Mouse (Mus musculus): ENCODE results near the gene Ppp2r3c. TPM values are rescaled to one million over a fixed set of nuclear protein-coding genes. Genes with fewer than 3 reads are reported as not detected.
"Not testable (repeated sequence)": the region's sequence is repeated elsewhere in the genome, so short reads cannot be mapped to it uniquely, and the experiment has no call there.

Ppp2r3c gene
- polyA plus RNA-seq, 1 experiment from 2014 or later = 8.2 TPM

DNA sequence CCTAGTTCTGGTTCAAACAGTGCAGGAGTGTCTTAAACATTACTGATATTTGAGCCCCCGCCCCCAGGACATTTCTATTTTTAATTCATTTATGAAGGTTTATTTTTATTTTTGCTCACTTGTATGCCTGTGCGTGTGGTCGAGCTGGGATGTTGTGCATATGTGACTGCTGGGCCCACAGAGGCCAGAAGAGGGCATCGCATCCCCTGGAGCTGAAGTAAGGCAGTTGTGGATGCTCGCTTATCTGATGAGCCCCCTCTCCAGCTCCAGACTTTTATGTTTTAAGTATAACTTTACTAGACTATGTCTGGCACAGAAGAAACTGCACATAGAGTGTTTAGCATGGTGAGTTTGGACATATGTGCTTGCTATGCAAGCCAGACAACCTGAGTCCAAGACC, 11.1 kb upstream of the Ppp2r3c start:
- Histone ChIP-seq H3K36me3 (peaks cover 18% of the 10 kb centered on the region), H3K4me3 (replicated peaks) (no peak overlapping the region), H3K4me1 (replicated peaks) (no peaks in the 10 kb centered on the region), H3K27me3 (no peaks in the 10 kb centered on the region), H3K9me3 (replicated peaks) (no peaks in the 10 kb centered on the region), H3K9ac (no peak overlapping the region), H3K4me2 (no peak overlapping the region), H3K27ac (no peak overlapping the region)
- 71% methylated on average over 5 of the region's 5 CpGs for WGBS (ENCODE audit: insufficient replicate concordance)
- no peak for ATAC-seq (ENCODE audit: low read depth)
- no peak for DNase-seq

DNA sequence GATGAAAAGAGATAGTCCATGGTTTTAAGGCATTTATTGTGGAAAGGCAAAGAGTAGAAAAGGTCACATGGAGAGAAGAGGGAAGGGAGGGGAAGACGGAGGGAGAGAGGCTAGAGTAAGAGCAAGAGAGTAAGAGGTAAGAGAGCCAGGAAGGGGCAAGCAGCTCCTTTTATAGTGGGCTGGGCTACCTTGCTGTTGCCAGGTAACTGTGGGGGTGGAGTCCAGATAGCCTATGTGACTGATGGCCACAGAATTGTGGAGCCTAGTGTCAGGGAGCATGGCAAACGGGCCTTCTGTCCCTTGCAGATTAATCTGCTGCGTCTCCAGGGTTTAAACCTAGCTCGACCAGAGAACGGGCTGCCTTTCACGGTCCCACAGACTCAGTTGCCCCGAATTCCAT, 9.0 kb upstream of the Ppp2r3c start:
- ATAC-seq (ENCODE audit: low read depth) (no peak), DNase-seq (no peak)
- Histone ChIP-seq H3K4me3 (replicated peaks) (no peak overlapping the region), H3K4me2 (no peak overlapping the region), H3K9ac (no peak overlapping the region), H3K4me1 (replicated peaks) (no peaks in the 10 kb centered on the region), H3K27ac (no peak overlapping the region), H3K36me3 (peaks cover 18% of the 10 kb centered on the region), H3K27me3 (no peaks in the 10 kb centered on the region), H3K9me3 (replicated peaks) (no peaks in the 10 kb centered on the region)
- WGBS (ENCODE audit: insufficient replicate concordance) = 79% methylated on average over 7 of the region's 7 CpGs

DNA sequence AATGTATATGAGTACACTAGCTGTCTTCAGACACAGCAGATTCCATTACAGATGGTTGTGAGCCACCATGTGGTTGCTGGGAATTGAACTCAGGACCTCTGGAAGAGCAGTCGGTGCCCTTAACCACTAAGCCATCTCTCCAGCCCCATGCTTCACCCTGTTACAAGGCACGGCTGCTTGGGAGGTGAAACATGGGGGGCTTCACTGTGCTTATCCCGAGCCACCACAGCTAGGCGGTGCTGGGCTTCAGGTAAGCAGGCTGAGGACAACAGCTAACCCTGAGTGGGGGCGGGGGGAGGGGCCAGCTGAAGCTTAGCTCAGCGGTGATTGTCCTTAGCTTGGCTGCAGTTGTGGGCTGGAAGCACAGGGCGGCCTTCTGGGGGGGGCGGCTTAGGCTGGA, 6.7 kb upstream of the Ppp2r3c start:
- Histone ChIP-seq H3K36me3 (peaks cover 28% of the 10 kb centered on the region), H3K4me1 (replicated peaks) (0 out of 2 replicates have a peak, but pooled peaks cover 3% of the 10 kb centered on the region), H3K4me3 (replicated peaks) (no peak overlapping the region), H3K27ac (no peak overlapping the region), H3K27me3 (no peaks in the 10 kb centered on the region), H3K4me2 (no peak overlapping the region), H3K9me3 (replicated peaks) (no peaks in the 10 kb centered on the region), H3K9ac (no peak overlapping the region)
- ATAC-seq (ENCODE audit: low read depth) = no peak
- DNase-seq = no peak
- WGBS (ENCODE audit: insufficient replicate concordance) = 75% methylated on average over 8 of the region's 8 CpGs

DNA sequence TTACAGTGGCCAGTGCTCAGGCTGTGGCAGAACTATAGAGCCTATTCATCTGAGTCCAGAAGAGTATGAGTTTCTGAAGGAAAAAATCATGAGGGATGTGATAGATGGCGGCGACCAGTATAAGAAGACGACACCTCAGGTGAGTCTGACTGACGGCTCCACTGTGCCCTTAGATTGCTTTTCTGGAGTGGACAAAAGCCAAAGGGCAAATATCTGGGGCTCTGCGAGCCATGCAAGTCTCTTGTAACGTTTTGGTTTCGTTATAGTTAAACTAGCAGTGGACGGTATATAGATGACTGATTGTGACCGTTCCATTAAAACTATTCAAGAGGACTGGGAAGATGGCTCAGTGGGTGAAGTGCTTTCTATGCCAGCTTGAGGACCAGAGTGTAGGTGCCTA, 5.9 kb upstream of the Ppp2r3c start:
- H3K4me3 ChIP-seq (replicated peaks) = no peak overlapping the region
- H3K9ac ChIP-seq = no peak overlapping the region
- H3K27ac ChIP-seq = no peak overlapping the region
- no peak for ATAC-seq (ENCODE audit: low read depth)
- H3K36me3 ChIP-seq = peaks cover 28% of the 10 kb centered on the region
- 88% methylated on average over 9 of the region's 9 CpGs for WGBS (ENCODE audit: insufficient replicate concordance)
- no peak for DNase-seq
- no peak overlapping the region for H3K4me2 ChIP-seq
- no peaks in the 10 kb centered on the region for H3K27me3 ChIP-seq
- peaks cover 7% of the 10 kb centered on the region for H3K4me1 ChIP-seq (replicated peaks)
- no peaks in the 10 kb centered on the region for H3K9me3 ChIP-seq (replicated peaks)

DNA sequence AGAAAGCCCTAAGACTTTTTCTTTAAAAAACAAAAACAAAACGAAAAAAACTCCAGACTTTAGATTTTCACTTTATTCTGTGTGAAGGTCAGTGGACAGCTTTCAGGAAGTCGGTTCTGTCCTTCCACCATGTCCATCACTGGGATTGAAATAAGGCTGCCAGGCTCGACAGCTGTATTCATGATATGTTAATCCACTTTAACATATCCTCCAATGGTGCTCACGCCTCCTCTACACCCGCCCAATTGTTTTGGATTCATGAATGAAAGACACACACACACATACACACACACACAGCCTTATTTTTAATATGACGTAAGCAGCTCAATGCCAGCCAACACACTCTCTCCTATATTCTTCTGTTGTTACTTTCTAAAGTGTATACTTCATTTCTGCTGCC, 4.8 kb upstream of the Ppp2r3c start:
- Histone ChIP-seq H3K36me3 (peaks cover 28% of the 10 kb centered on the region), H3K9ac (no peak overlapping the region), H3K27ac (no peak overlapping the region), H3K4me2 (no peak overlapping the region), H3K9me3 (replicated peaks) (no peaks in the 10 kb centered on the region), H3K27me3 (no peaks in the 10 kb centered on the region), H3K4me1 (replicated peaks) (peaks cover 11% of the 10 kb centered on the region), H3K4me3 (replicated peaks) (no peak overlapping the region)
- WGBS (ENCODE audit: insufficient replicate concordance) = 71% methylated on average over 6 of the region's 6 CpGs
- no peak for DNase-seq
- ATAC-seq (ENCODE audit: low read depth) = no peak

DNA sequence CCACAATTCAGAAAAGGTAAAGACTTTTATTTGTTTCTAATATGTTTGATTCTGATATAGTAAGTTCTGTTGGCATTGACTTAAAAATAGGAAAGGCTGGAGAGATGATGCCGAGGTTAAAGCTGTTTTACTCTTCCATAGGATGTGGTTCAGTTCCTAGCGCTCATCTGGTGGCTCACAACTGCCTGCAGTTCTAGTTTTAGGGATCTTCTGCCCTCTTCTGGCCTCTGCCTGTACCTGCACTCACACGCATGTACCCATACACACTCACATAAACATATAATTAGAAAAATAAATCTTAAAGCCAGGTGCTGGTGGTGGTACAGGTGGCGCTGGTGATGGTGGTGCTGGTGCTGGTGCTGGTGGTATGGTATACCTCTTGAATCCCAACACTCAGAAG, 3.6 kb upstream of the Ppp2r3c start:
- no peak overlapping the region for H3K4me3 ChIP-seq (replicated peaks)
- no peak overlapping the region for H3K9ac ChIP-seq
- ATAC-seq (ENCODE audit: low read depth) (no peak), DNase-seq (no peak)
- 82% methylated on average over 4 of the region's 4 CpGs for WGBS (ENCODE audit: insufficient replicate concordance)
- peaks cover 26% of the 10 kb centered on the region for H3K36me3 ChIP-seq
- no peak overlapping the region for H3K27ac ChIP-seq
- no peaks in the 10 kb centered on the region for H3K27me3 ChIP-seq
- H3K4me1 ChIP-seq (replicated peaks) = peaks cover 15% of the 10 kb centered on the region
- no peaks in the 10 kb centered on the region for H3K9me3 ChIP-seq (replicated peaks)
- H3K4me2 ChIP-seq = no peak overlapping the region

DNA sequence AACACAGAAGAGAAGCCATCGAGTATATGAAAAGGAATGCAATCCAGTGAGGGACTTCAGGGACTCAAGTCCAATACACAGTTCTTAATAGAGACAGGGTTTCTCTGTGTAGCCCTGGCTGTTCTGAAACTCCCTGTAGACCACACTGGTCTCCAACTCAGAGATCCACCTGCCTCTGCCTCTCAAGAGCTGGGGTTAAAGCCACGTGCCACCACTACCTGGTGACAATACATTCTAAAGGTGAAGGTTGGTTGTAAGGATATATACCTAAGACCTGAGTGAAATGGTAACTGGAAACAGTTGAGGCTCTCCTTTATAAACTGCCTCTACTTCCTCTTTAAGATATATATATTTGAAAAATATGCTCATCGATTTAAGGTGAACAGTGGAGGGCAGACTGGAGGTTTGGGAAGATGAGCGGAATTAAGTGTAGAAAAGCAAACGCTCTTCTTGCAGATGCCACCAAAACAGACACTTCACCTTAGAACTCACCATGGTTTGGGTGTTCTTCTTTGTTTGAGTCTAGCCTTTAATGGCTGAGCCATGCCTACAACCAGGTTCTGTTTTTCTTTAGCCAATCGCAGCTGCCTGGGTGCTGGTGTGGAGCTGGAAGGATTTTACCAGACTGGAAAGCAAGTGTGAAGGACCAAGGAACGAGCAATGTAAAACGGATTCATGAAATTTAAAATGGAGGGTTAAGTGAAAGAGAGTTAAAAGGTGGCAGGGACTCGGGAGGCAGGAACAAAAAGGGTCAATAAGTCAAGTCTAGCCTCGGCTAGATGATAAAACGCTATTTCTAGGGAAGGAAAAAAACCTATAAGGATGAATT, 1.1 kb downstream of the Ppp2r3c start:
- DNase-seq (peak; percentile 11), ATAC-seq (ENCODE audit: low read depth) (no peak)
- Histone ChIP-seq H3K9me3 (replicated peaks) (no peaks in the 10 kb centered on the region), H3K9ac (peak overlapping the region; percentile 80), H3K4me2 (peak overlapping the region; percentile 71), H3K27me3 (no peaks in the 10 kb centered on the region), H3K36me3 (peaks cover 34% of the 10 kb centered on the region), H3K27ac (peak overlapping the region; percentile 98), H3K4me1 (replicated peaks) (peaks cover 38% of the 10 kb centered on the region), H3K4me3 (replicated peaks) (peak overlapping the region; percentile 69)
- WGBS (ENCODE audit: insufficient replicate concordance) = 23% methylated on average over 11 of the region's 11 CpGs

DNA sequence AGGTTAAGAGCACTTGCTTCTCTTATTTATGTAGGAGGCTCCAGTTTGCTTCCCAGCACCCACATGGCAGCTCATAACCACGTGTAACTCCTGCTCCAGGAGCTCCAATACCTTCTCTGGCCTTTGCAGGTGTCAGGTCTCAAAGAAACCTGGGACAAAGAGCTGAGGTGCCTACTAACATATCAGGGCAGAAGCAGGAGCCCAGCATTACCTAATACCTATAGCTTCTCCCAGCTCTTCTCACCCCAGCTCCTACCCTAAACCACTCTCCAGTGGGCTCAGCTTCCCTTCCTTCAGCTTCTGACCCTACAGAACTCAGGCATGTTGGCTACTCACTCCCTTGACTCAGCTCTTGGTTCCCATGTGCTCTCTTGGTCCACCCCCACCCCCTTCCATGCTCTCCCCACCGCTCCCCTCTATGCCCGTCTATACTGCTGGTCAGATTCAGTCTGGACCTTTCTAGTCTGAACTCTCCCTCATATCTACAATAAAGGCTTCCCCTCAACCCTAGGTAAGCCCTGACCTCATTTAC, 1.9 kb downstream of the Ppp2r3c start:
- Histone ChIP-seq H3K27me3 (no peaks in the 10 kb centered on the region), H3K36me3 (peaks cover 34% of the 10 kb centered on the region), H3K27ac (peak overlapping the region; percentile 98; the same call in 1 of the 2 replicates), H3K9me3 (replicated peaks) (no peaks in the 10 kb centered on the region), H3K9ac (peak overlapping the region; percentile 80), H3K4me1 (replicated peaks) (peaks cover 38% of the 10 kb centered on the region), H3K4me3 (replicated peaks) (peak overlapping the region; percentile 69), H3K4me2 (peak overlapping the region; percentile 71)
- WGBS (ENCODE audit: insufficient replicate concordance) = 71% methylated on average over 3 of the region's 3 CpGs
- ATAC-seq (ENCODE audit: low read depth) (no peak), DNase-seq (no peak)

DNA sequence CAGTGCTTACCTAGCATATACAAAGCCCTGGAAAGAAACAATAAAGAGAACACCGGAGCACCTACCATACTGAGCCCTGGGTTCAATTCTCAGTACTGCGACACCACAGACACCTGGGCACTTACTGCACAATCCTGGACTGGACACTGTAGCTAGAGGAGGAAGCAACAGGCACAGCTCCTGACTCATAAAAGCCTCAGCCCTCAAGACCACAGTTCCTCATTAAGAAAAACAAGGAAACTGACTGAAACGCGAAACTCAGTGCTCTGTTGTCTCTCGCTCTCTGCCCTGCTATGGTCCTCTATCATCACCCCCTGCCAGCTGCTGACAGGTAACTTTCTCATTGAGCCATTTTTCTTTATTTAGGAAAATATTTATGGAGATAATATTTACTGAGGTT, 3.5 kb downstream of the Ppp2r3c start, which contains the start of gene 1110008L16Rik:
1110008L16Rik (plus strand) TSS at position 242 of the 400 bp plus-strand sequence.
- Histone ChIP-seq H3K27ac (no peak within 1 kb of the TSS), H3K4me2 (peak within 1 kb of the TSS; percentile 34; the same call in 1 of the 2 replicates), H3K36me3 (peaks cover 42% of the 10 kb centered on the region), H3K9me3 (replicated peaks) (no peaks in the 10 kb centered on the region), H3K4me1 (replicated peaks) (peaks cover 35% of the 10 kb centered on the region), H3K9ac (peak within 1 kb of the TSS; percentile 50), H3K27me3 (no peaks in the 10 kb centered on the region), H3K4me3 (replicated peaks) (no peak within 1 kb of the TSS)
- DNase-seq (no peak), ATAC-seq (ENCODE audit: low read depth) (no peak)
- 79% methylated on average over 5 of the region's 5 CpGs for WGBS (ENCODE audit: insufficient replicate concordance)

DNA sequence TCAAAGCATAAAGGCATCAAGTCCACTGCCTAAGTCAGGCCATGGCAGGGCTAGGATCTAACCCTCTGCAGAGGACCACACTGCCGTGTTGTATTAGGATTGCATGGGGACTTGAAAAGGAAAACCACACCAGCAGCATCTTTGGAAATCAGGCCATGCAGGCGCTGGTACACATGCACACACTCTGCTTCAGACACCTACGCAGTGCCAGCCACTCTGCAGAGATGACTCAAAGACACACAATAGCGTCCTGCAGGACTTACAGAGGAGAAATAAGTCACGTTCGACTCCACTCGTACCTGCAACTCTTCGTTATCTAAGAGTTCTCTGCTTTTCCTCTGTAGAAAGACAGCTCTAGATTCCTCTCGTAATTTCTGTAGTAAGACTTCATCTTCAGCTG, 4.7 kb downstream of the Ppp2r3c start:
- WGBS (ENCODE audit: insufficient replicate concordance) = 87% methylated on average over 9 of the region's 9 CpGs
- Histone ChIP-seq H3K4me3 (replicated peaks) (no peak overlapping the region), H3K9me3 (replicated peaks) (no peaks in the 10 kb centered on the region), H3K9ac (no peak overlapping the region), H3K4me1 (replicated peaks) (peaks cover 27% of the 10 kb centered on the region), H3K27me3 (no peaks in the 10 kb centered on the region), H3K4me2 (no peak overlapping the region), H3K36me3 (peaks cover 52% of the 10 kb centered on the region), H3K27ac (no peak overlapping the region)
- no peak for ATAC-seq (ENCODE audit: low read depth)
- DNase-seq = no peak

DNA sequence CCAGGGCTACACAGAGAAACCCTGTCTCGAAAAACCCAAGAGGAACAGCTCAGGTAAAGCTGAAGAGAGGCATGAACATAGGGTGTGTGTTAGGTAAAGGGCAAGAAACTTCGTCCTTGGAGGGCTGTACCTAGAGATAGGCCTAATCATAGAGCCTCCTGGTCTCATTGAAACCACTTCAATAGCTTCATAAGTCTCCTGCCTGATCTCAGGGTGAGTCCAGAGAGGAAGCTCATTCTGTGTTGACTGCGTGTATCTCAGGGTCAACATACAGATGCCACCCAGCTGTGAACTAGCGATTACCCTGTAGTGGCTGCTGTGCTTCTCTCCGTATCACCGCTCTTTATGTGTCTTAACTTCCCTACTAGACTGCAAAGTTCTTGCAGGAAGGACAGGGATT, 25.2 kb downstream of the Ppp2r3c start:
- not testable (repeated sequence) for H3K36me3 ChIP-seq; H3K4me2 ChIP-seq; H3K9me3 ChIP-seq (replicated peaks); H3K27me3 ChIP-seq; H3K4me3 ChIP-seq (replicated peaks); H3K27ac ChIP-seq; DNase-seq; H3K4me1 ChIP-seq (replicated peaks); H3K9ac ChIP-seq
- peak; percentile 61 for ATAC-seq (ENCODE audit: low read depth)
- WGBS (ENCODE audit: insufficient replicate concordance) = 75% methylated on average over 4 of the region's 6 CpGs

DNA sequence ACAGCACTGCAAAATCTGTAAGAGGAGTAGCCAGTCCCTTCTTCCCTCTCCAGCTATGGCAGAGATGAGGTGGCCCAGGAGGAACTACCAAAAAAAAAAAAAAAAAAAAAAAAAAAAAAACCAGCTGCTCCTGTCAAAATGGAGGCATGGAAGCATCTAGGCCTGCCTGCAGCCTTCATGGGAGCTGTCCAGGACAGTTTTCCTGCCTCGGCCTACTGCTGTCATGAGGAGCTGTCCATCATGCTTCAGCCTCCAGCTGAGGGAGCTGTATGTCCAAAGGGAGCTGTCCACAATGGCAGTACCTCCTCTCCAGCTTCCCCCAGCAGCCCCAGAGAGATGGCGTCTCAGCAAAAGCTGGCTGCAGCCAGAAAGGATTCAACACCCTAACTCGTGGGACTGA, 30.6 kb downstream of the Ppp2r3c start:
- no peak for DNase-seq

More for the DNA sequence above, 30.6 kb downstream of the Ppp2r3c start:
- ATAC-seq (ENCODE audit: low read depth) = no peak
- Histone ChIP-seq H3K4me2 (no peak overlapping the region), H3K9ac (no peak overlapping the region), H3K36me3 (no peaks in the 10 kb centered on the region), H3K4me1 (replicated peaks) (no peaks in the 10 kb centered on the region), H3K27me3 (no peaks in the 10 kb centered on the region), H3K9me3 (replicated peaks) (no peaks in the 10 kb centered on the region), H3K4me3 (replicated peaks) (no peak overlapping the region), H3K27ac (no peak overlapping the region)
- 69% methylated on average over 3 of the region's 3 CpGs for WGBS (ENCODE audit: insufficient replicate concordance)
